Mouse (Mus musculus): ENCODE results near the gene Rab36.

- no peak for TF ChIP-seq POLR2A (IDR thresholded peaks at IDR 0.05; ENCODE audit: borderline replicate concordance, extremely low read depth, insufficient read depth, insufficient read length, poor library complexity, severe bottlenecking)
- TF ChIP-seq CTCF (IDR thresholded peaks at IDR 0.05; ENCODE audit: borderline replicate concordance, extremely low read depth, insufficient read depth, insufficient read length), result no peak
Measured at GRCm38 (mm10) chr10:75045831-75046230, 9.0 kb downstream of the Rab36 start.
